Mouse (Mus musculus) adrenal gland, postnatal 36 days (tissue): ENCODE results near the gene Stat4. TPM values are rescaled to one million over a fixed set of nuclear protein-coding genes. Genes with fewer than 3 reads are reported as not detected.
"Not testable (repeated sequence)": the region's sequence is repeated elsewhere in the genome, so short reads cannot be mapped to it uniquely, and the experiment has no call there.

ENCODE experiments used
- DNase-seq, 2 experiments: peaks; one replicate each; pipeline ENCODE4 v3.0.0; 2021; ENCODE audit warnings: mixed read lengths in 1 of 2
- total RNA-seq, 2 experiments: library from RNA; stranded (reverse); gene quantifications; 2 replicates each; pipeline ENCODE4 v1.2.3; 2021

The Stat4 gene
- total RNA-seq, 2 experiments from 2014 or later: 0.26 to 0.33 TPM

GRCm38 (mm10) chr1:52034816-52035752, 48.1 kb downstream of the Stat4 start:
- DNase-seq: no peak

DNA sequence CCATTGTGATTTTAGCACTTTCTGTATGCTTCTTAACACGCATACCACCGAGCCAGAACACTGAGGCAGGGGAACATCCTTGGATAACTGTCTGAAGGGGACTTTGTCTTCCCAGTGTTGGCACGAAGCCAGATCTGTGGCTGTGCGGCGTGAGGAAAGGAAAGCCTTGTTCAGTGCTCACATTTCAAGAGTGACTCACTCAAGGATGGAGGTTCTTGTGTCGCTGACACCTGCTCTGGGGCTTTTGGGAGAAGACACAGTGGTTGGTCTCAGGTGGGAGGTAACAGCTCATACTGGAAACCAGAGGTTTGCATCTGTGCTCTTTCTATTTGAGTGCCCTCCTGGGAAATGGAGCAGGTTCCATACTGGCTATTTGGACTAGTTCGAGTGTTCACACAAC, 52.2 kb downstream of the Stat4 start:
- DNase-seq: peak; percentile 7 to 19

GRCm38 (mm10) chr1:52039626-52040025, 52.7 kb downstream of the Stat4 start:
- DNase-seq: no peak

DNA sequence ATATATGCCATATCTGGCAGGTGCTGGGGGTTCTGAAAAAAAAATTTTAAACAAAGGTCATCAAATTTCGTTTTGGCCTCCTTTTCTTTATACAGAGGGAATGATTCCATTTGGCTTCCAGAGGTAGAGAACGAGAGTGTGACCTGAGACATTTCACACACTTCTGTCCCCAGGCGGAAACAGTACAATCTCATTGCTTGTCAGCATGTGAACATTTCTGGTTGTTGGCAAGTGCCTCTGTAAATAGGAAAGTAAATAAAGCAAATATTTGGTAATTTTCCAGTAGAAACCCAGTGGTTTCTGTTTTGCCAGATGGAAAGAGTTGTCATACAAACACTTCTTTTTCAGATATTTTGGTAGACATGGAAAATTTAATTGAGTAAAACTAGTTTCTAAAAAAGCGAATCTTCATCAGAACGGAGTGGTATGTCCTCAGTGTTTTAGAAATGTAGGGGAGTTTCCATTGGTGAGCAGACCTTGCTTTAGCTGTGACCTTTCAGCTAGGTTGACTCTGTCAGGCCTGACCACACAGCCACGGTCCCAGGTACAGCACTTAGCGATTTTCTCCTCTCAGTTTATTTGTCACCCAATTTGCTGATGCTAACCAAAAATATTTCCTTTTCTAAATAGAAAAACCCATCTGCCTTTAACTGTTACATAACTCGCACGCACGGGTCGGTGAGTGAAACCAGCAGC, 53.6 kb downstream of the Stat4 start:
- no peak for DNase-seq

GRCm38 (mm10) chr1:52043191-52043590, 56.2 kb downstream of the Stat4 start:
- no peak for DNase-seq

DNA sequence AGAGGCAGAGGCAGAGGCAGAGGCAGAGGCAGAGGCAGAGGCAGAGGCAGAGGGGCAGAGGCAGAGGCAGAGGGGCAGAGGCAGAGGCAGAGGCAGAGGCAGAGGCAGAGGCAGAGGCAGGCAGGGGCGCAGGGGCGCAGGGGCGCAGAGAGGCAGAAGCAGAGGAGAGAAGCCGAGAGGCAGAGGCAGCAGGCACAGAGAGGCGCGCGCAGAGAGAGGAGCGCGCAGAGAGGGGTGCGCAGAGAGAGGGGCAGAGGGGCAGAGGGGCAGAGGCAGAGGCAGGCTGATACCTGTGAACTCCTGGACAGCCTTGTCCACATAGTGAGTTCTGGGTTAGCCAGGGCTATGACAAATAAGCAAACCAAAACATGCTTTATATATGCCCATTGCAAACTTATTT, 59.9 kb downstream of the Stat4 start:
- not testable (repeated sequence) for DNase-seq

GRCm38 (mm10) chr1:52048711-52049110, 61.8 kb downstream of the Stat4 start:
- no peak for DNase-seq

DNA sequence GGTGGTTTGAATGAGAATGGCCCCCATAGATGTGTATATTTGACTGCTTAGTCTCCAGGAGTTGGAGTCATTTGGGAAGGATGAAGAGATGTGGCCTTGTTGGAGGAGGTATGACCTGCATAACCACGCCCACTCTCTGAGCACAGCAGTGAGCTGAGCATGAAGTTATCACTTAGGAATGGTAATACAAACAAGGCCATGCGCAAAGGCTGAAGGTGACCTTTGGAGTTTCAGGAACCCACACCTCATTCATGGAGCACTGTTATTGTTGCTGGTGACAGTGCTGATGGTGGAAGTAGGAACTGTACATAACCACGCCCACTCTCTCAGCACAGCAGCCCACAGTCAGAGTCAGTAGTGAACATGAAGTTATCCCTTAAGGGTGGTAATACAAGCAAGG, 62.9 kb downstream of the Stat4 start:
- no peak for DNase-seq

GRCm38 (mm10) chr1:52051542-52051941, 64.6 kb downstream of the Stat4 start:
- no peak for DNase-seq

DNA sequence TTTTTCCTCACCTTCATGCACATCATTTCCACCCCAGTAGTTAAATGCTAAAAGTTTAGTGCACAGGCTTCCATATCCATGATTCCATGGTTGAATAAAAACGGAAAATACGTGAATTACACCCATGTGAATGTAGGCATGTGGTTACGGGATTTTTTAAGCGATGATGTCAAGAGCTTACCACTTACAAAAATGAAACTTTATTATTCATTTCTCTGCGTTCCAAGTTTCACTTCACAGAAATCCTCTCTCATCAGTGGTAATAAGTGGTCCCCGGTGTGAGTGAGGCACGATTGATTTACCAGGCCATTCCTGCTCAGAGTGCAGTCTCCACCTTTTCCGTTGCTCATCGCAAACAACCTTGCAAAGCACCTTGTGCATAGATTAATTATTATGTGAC, 66.0 kb downstream of the Stat4 start:
- no peak for DNase-seq

GRCm38 (mm10) chr1:52055947-52056346, 69.0 kb downstream of the Stat4 start:
- DNase-seq: no peak

DNA sequence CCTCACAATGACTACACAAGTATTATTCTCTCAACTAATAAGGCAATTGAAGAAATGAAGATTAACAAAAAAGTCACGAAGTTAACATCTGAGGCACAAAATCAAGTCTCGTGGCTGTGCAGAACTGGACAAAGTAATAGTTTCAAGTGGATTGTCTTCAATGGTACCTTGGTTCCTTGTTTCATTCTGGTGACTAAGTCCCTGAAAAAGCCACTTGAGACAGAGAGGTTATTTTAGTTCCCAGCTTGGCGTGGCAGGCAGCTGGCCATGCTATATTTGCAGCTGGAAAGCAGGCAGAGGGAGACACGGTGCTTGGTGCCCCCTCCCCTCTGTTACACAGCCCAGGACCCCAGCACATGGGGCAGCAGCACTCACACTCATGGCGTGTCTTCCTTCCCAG, 70.2 kb downstream of the Stat4 start:
- DNase-seq: no peak

- DNase-seq: no peak
Observed at GRCm38 (mm10) chr1:52066276-52066675, 79.3 kb downstream of the Stat4 start.

DNA sequence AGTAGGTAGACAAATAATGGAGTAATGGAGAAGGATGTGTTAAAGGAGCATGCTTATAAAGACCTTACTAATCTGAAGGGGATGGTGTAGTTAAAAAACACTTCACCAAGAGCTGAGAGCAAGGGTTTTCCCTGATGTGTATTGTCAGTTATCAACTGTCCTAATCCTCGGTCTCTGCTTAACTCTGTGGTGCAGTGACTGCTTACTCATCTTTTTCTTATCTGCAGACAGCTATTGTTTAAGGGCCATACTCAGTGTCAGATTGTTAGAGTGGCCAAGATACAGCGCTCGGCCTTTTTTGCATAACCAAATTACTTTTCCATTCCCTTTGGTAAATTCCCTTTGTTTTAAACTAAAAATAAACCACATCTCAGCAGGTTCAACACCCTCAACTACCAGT, 79.7 kb downstream of the Stat4 start:
- DNase-seq: no peak

DNA sequence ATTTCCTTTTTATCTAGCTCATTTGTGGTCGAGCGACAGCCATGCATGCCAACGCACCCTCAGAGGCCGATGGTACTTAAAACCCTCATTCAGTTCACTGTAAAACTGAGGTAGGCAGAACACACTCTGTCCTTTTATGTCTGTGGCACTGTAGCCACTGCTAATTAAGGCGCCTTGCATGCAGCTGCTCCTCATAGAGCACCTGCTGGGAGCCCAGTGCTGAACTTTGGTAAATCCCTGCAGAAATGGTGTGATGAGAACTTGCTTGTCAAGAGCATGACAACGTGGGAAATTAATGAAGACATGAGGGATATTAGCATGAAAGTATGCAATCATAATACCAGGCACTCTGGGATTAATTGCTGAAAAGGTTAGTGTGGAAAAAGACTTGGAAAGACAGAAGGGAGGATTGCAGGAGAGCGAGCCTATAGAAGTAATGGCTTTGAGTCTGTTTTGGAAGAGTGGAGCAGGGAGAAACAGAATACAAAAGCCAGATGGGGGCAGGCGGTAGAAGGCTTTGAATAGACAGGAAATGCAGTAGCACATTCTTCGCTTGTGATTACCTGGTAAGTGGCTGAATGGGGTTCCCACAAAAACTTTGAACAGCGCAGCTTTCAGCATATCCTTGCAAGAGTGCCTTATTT, 92.9 kb downstream of the Stat4 start:
- no peak for DNase-seq

- DNase-seq: no peak
Observed at GRCm38 (mm10) chr1:52080375-52080774, 93.4 kb downstream of the Stat4 start.

GRCm38 (mm10) chr1:52086236-52086635, 99.3 kb downstream of the Stat4 start:
- DNase-seq: no peak

DNA sequence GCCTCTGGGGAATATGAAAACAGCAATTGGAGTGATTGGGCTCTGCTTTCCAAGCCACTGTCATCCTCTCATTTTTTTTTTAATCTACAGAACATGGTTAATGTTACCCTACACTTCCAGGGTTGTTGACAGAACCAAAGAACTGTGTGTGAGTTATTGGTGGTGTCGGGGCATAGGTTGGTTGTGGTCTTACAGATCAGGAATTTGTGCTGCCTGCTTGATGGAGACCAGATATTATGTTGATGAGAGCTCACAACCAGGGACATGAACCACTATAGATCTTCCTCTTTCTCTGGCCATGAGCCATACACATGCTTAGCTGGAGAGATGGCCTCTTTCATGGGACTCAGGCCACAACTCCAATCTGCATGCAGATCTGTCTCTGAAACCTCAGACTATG, 100.2 kb downstream of the Stat4 start:
- DNase-seq: no peak

DNA sequence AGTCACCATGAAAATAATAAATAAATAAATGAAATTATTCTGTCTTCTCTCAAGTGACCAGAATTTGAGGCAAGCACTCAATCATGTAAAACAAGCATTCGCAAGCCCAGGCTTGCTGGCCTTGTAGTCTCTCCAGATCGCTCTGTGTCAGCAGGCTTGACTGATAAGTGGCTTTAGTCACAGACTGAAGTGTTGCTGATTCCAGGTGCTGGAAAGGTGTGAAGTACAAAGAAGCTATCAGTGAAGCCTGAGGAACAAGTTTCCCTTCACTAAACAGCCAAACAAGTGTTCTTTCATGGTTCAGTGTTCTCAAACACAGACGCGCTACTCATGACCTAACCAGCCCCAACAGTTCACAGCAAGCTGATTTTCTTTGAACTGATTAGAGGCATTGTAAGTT, 101.7 kb downstream of the Stat4 start:
- no peak for DNase-seq

DNA sequence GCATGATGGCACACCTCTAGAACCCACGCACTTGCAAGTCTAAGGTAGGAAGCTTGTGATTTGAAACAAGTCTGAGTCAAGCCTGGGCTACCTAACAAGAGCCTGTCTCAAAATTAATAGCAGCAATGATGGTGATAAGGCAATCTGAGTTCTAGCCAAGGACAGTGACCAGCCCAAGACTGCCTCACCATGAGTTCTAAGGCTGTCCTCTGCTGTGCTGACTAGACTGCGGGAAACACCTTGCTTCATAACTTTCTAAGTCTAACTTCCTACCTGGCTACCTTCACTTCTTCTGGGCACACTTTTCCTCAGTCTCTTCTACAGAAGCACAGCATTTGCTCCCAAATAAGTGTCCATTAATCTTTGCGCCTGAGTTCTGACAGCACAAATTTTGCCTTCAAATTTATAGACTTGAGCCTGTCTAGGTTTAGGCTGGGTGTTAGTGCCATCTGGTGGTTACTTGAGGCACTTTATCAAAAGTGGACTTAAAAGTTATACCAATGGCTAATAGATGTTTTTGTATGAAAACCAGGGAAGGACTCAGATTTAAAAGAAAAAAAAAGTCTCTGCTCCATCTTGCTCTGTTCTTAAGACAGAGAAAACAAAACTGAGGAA, 111.8 kb downstream of the Stat4 start:
- peak; percentile 18 to 44 for DNase-seq

DNA sequence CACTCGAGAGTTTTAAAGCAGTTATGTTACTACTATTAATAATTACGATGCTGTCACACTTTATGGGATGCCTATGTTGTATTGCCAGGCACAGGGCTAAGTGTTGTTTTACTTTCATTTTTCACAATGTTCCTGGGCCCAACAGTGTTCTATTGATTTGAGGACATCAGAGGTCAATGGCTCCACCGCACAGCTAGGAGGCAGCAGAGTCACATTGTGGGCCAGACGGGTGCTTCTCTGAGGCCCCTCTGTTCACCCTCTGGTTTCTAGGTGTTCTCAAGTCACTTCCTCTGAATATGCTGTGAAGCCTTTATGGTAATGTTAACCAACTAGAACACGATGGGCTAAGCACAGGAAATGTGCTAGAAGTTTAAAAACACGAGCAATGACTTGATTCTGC, 113.5 kb downstream of the Stat4 start:
- peak; percentile 22 to 25 for DNase-seq

- DNase-seq: no peak
Observed at GRCm38 (mm10) chr1:52102795-52103194, 115.8 kb downstream of the Stat4 start.

DNA sequence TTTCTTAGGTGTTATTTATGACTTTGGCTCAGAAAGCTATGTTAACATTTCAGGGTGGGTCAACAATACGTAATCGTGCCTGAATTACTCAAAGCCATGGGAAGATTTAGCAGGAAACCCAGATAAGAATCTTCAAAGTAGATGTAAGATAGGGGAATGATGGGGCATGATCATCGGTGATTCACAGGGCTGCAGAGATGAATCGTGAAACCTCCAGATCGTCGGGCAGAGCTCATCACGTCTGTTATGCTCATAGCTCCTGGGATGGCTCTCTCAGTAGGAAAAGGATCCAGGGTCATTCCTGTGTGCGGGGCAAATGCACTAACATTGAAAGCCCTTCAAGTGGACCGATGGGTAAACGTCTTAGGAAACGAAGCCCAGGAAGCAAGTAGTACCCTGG, 120.3 kb downstream of the Stat4 start:
- peak; percentile 28 to 33 for DNase-seq
